Mouse (Mus musculus) layer of hippocampus, adult 9-10 months (tissue): ENCODE measurements around the gene Trappc2l.
"Not testable (repeated sequence)": the region's sequence is repeated elsewhere in the genome, so short reads cannot be mapped to it uniquely, and the experiment has no call there.

Source experiments
- DNase-seq: peaks from one replicate; pipeline ENCODE4 v3.0.0; 2022; ENCODE audit warnings: low spot score

Gene Trappc2l

DNA sequence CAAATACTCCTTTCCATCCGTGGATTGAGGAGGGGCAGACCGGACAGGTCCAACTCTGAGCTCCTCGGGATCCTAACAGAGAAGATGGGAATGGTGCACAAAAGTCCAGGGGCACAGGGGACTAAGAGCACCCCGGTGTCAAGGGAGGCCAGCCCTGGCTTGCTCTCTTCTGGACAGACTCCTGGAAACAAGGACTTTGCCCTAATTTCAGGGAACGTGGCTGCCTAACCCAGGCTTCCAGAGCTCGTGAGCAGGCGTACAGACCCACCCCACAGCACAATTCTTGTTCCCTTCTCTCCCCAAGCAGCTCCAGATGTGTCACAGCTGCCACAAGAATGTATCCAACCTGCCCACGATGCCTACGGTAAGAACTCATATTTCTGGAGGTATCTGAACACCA lies 14.4 kb downstream of the Trappc2l start:
- DNase-seq: no peak

DNA sequence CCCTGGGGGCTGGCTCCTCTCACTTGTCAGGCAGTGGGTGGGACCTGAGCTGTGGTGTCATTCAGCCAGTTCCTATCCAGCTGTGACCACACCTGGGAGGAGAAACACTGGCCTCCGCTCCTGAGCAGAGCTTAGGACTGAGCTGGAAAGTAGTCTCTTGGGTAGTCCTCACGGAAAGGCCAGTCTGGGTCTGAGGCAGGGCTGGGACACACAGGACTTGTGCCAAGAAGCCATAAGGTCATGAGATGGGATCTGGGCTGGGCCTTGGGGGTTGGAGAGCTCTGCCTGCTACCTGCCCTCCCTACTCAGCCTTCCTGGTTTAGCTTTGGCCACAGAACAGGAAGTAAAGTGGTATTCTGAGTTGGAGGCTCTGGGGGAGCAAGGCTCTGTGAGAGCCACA lies 15.5 kb downstream of the Trappc2l start:
- no peak for DNase-seq

DNA sequence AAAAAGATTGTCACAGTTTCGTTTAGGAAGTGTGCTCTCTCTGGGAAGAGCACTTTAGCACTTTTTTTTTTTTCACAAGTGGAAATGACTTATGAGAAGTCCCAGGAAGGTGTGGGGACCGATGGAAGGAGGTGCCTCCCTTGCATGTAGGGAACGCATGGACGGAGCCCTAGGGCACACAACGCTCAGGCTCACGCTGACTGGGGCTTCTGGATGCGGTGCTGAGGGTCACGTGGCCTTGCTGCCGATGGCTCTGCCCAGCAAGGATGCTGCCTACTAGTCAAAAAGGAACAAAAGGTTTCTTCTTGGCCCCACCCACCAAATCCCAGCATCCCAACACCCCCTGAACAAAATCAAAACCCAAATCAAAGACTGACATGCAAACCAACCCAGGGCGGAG lies 17.9 kb downstream of the Trappc2l start:
- DNase-seq: no peak

GRCm38 (mm10) chr8:122630696-122631095 lies 19.3 kb downstream of the Trappc2l start:
- DNase-seq: no peak

GRCm38 (mm10) chr8:122632134-122632533 lies 20.7 kb downstream of the Trappc2l start:
- DNase-seq: not testable (repeated sequence)

DNA sequence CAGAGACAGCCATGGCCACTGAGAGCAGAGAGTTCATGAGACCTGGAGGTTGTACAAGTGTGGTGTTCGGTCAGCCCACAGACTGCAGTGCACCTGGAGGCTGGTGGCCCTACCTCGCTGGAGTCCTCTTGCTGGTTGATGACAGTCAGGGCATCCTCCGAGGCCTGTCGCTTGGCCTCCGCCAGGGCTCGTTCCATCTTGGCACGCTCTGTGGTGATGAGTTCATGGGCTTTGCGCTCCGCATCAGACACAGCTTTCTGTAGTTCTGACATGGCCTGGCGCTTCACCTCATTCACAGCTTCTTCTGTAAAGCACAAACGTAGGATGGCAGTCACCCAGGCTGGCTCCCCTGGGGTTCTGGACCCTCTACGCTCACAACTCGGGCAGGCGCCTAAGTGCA lies 21.8 kb downstream of the Trappc2l start:
- DNase-seq: no peak

DNA sequence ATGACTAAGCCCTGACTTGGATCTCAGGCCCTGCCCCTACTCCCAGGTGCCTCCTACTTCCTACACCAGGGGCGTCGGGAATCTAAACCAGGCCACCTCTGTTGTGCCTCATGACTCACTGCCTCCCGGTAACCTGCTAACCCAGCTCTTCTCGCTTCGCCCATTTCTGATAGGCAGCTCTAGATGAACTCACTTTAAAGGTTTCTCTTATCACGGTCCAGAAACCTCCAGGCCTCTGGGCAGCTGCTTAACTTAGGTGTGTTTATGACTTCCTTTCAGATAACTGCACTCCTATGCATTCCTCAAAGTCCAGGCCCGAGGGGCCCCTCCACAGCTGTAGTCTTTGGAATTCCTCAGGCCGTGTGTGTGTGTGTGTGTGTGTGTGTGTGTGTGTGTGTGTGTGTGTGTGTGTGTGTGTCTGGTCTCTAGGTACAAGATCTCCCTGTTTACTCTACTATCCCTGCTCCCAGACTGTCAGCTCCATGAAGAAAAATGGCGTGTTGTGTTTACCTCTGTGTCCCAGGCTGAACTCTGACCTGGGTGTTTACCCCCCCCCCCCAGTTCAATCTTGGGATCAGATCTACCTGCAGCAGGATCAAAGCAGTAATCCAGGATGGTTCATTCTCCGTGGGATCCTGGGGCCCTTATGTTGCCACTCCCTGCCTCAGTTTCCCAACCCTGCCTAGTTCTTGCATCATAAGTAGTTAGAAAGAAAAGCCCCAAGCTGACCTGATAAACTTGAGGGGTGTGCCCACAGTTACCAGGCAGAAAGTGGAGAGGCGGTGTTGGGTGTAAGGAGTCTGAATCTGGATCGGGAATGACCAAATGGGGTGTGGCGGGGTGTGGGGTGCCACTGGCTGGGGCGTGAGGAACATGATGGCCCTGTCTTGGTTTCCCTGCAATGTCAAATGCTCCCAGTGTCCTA lies 24.7 kb downstream of the Trappc2l start:
- DNase-seq: no peak

DNA sequence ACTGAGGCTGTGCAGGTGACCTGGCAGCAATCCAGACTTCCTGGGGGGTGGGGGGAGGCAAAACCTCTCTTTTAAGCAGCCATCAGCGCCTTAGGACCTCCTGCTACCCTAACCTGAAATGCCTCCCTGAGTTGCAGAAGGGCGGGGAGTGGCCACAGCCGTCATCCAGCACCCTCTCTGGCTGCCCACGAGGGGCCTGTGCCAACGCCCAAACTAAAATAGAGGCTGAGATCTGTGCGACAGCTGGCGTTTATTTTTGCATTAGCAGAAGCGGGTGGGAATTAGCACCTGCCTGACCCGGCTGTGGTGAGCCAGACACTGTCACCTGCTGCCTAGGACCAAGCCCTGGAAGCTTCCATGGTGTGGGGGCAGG lies 25.3 kb downstream of the Trappc2l start:
- no peak for DNase-seq

DNA sequence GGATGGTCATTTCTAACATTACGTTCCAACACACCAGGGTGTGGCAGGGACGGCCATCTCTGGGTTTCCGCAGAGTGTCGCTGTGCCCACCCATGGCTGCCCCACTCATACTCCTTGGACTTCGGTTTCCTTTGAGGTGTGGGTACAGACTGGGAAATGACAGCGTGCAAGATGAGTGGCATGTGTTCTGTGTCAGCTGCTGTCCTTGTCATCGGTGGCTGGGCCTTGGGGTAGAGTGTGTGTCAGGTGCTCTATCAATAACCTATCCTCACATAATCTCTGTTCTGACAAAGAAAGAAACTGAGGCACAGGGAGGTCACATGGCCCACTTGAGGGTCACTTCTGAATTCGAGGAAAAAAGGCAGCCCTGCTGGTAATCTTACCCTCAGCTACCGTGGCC lies 25.8 kb downstream of the Trappc2l start:
- DNase-seq: no peak

GRCm38 (mm10) chr8:122638601-122639000 lies 27.2 kb downstream of the Trappc2l start:
- no peak for DNase-seq

DNA sequence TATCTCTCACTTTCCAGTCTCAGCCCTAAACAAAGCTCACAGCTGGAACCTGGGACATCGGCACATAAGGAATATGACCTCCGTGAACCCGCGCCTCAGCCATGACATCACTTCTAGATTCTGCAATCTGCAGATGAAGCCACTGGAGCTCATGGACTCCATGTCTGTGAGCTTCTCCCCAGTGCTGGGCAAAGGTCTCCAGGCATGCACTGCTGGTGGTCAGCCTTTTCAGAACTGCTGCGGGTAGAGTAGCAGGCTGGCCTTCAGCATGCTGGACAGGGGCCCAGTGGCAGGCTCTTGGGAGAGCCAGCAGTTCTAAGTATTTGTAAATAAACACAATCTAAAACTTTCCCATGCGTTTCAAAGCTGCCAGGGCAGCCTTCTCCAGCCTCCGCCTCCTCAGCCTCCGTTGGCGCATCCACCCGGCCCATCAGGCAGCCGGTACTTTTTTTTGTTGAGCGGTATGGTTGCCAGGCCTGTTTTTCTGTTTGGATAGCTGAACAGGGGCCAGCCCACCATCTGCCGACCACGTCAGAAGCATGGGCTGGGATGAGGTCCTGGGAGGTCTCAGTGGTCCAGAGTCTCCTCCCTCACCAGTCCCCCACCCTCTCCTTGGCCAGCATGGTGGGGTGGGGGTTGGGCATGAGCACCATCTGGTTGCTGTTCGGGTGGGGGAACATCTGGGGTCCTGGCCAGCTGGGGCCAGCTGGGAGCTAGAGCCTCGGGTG lies 28.2 kb downstream of the Trappc2l start:
- no peak for DNase-seq

- no peak for DNase-seq
Measured at GRCm38 (mm10) chr8:122640825-122641224, 29.4 kb downstream of the Trappc2l start.

DNA sequence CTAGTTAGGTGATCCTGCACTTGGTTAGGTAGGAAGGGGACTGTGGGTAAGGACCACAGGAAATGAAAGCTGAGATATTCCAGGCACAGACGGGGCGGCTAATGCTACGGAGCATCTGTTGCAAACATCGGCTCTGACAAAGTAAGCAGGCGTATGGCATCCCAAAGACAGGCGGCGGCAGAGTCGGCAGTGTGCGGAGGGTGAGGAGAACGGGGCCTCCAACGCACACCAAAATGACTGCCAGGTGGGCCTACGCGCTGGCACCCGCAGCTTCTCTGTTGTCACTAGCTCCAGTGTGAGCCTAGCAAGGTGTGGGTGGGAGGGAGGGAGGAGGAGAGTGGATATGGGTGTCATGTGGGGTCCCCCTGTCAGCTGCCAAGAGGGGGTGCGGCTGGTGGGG lies 30.0 kb downstream of the Trappc2l start:
- DNase-seq: peak; percentile 42

DNA sequence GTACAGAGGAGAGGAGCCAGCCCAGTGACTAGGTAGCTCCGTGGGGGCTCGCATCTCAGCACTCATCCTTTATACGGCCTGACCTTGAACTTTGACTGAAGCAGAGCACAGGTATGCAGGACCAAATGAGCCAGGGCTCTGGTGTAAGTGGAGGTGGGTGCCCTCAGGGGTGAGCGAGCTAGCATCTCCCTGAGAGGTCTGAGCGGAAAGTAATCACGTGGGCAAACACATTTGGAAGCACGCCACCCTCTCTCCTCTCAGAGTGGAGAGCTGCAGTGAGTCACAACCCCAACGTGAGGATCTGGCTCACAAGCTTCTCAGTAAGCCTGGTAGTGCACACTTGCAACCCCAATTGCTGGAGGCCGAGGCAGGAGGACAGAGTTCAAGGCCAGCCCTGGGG lies 30.6 kb downstream of the Trappc2l start:
- no peak for DNase-seq

- no peak for DNase-seq
Measured at GRCm38 (mm10) chr8:122644175-122644954, 32.9 kb downstream of the Trappc2l start.

DNA sequence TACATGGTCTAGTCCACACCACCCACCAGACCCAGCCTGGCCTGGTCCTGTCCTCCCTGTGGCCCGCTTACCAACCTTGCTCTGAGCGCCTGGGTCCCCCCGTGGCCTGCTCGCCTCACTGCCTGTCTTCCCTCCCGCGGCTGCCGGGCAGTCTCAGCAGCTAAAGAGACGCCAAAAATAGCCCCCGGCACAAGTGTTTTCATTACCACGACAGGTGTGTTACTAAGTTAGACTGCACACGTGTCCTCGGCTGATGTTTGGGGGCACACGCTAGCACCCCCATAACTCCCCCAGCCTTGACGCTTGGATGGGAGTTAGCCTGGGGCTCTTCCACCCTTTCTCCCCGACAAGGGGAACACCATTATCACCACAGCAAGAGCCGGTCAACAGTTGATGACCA lies 34.9 kb downstream of the Trappc2l start:
- no peak for DNase-seq

DNA sequence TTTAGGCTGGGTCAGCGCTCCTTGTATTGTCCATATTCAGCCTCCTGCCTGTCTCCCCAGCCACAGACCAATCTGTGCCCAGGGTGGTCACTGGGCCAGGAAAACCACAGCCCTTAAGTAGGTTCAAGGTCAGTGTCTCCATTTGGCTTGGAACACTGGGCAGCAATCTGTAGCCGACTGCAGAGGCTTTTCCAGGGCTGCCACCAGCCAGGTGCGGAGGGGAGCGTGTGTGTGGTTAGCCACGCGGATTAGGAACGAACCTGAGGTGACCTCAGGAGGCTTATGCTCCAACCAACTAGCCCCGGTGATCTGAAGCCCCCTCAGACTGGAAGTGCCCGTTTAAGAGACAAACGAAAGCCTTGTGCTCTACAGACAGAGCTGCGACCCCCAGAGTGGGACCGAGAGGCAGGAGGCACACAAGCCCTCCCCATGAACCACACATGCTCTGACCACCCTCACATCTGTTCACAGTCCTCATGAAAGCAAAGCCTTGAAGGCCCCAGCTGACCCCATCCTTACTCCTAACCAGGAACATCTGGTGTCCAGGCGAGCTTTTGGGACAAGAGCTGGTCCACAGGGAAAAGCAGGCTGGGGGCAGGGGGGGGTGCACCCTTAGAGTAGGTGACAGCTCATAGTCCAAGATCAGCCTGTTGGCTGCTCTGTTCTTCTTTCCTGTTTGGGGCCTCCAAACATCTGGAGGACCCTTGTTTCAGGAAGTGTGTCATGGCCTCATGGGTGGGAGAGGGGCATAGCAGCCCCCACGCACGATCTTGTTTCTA lies 36.9 kb downstream of the Trappc2l start:
- DNase-seq: no peak

GRCm38 (mm10) chr8:122651326-122651921 lies 40.0 kb downstream of the Trappc2l start:
- DNase-seq: no peak

GRCm38 (mm10) chr8:122652643-122653042 lies 41.2 kb downstream of the Trappc2l start:
- DNase-seq: no peak

DNA sequence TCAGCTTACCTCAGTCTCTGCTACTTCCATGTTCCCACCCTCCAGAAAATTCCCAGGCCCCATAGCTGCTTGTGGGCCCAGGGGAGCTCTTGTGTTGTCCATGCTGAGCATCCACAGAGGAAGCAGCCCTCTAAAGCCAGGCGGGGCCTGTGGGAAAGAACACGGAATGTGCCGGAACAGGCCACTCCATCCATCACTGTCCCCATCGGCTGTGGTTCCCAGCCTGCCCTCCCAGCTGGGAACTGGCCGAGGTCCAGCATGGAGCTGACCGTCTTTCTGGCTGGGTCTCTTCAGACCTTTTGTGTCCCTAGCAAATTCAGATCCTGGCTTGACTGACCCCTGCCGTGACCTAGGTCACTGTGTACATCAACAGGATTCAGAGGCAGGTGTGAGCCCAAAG lies 43.3 kb downstream of the Trappc2l start:
- DNase-seq: no peak
